Mouse (Mus musculus) CH12.LX (cell line): Measurements from ENCODE around the gene Zbtb39. TPM values are rescaled to one million over a fixed set of nuclear protein-coding genes. Genes with fewer than 3 reads are reported as not detected.
A peak's percentile ranks its signal among the peaks of the same experiment; 100 is the strongest.

Experiments
- DNase-seq: peaks from one replicate; pipeline ENCODE4 v3.0.0-alpha.2; 2013; ENCODE audit errors: extremely low read depth
- H3K27ac ChIP-seq: 2 replicates; pipeline ENCODE4 v1.5.1; 2012; ENCODE audit warnings: low read depth, mild to moderate bottlenecking, control low read depth, moderate library complexity; ENCODE audit not compliant: insufficient read depth
- H3K27me3 ChIP-seq: replicated peaks from 2 replicates; pipeline ENCODE3; 2012; ENCODE audit warnings: inconsistent platforms
- H3K36me3 ChIP-seq, 2 experiments: replicated peaks in 1 of 2; 2 replicates each; pipeline versions ENCODE3 to v1.6.1; 2012; ENCODE audit warnings: inconsistent platforms in 1 of 2, low read length in 1 of 2, mild to moderate bottlenecking in 1 of 2, mixed read lengths in 1 of 2, moderate library complexity in 1 of 2; ENCODE audit not compliant: control insufficient read depth in 1 of 2, insufficient read depth in 1 of 2
- H3K4me1 ChIP-seq, 2 experiments: 2 replicates each; pipeline ENCODE4 v1.6.1; 2012; ENCODE audit warnings: inconsistent platforms in 1 of 2, moderate library complexity in 1 of 2; ENCODE audit not compliant: insufficient read depth in 2 of 2, control insufficient read depth in 1 of 2
- H3K4me2 ChIP-seq: 2 replicates; pipeline ENCODE4 v1.6.1; 2012; ENCODE audit warnings: low read depth, mild to moderate bottlenecking, control low read depth; ENCODE audit not compliant: poor library complexity, insufficient read depth, severe bottlenecking
- H3K4me3 ChIP-seq, 3 experiments: fragments of 150-350 bp in 1 of 3; sonication (generic) in 1 of 3; replicated peaks in 1 of 3; 2 replicates each; pipeline versions ENCODE3 to v1.5.1; 2011 to 2012; ENCODE audit warnings: low read depth in 2 of 3, low read length in 2 of 3, mild to moderate bottlenecking in 2 of 3, moderate library complexity in 2 of 3, control low read depth in 1 of 3, improper control_type of control experiment in 1 of 3, inconsistent platforms in 1 of 3, mixed read lengths in 1 of 3; ENCODE audit not compliant: poor library complexity in 1 of 3
- H3K79me2 ChIP-seq: replicated peaks from 2 replicates; pipeline ENCODE4 v1.6.1; 2012; ENCODE audit warnings: mild to moderate bottlenecking, moderate library complexity; ENCODE audit not compliant: control insufficient read depth, poor library complexity, insufficient read depth, severe bottlenecking; ENCODE audit errors: extremely low read depth
- H3K9ac ChIP-seq: 2 replicates; pipeline ENCODE4 v1.6.1; 2012; ENCODE audit warnings: low read depth, mild to moderate bottlenecking, control low read depth, moderate library complexity; ENCODE audit not compliant: insufficient read depth
- H3K9me3 ChIP-seq: replicated peaks from 2 replicates; pipeline ENCODE3; 2012; ENCODE audit warnings: low read length, inconsistent platforms, mixed read lengths
- BHLHE40 ChIP-seq: IDR thresholded peaks from 2 replicates; pipeline ENCODE4 v1.6.1; 2011; ENCODE audit warnings: mild to moderate bottlenecking, low read depth, low read length, improper control_type of control experiment
- JUN ChIP-seq: IDR thresholded peaks from 2 replicates; pipeline ENCODE4 v1.6.1; 2011; ENCODE audit warnings: low read depth, mild to moderate bottlenecking, low read length, improper control_type of control experiment, moderate library complexity; ENCODE audit not compliant: insufficient read depth
- JUND ChIP-seq: conservative IDR thresholded peaks from 2 replicates; pipeline ENCODE4 v1.6.1; 2011; ENCODE audit warnings: low read depth, low read length, improper control_type of control experiment
- MAFK ChIP-seq: IDR thresholded peaks from 2 replicates; pipeline ENCODE4 v1.6.1; 2011; ENCODE audit warnings: low read length, improper control_type of control experiment; ENCODE audit not compliant: insufficient replicate concordance
- MAZ ChIP-seq: IDR thresholded peaks from 2 replicates; pipeline ENCODE4 v1.6.1; 2012; ENCODE audit warnings: low read depth, mild to moderate bottlenecking, inconsistent platforms, low read length, improper control_type of control experiment, moderate library complexity
- MEF2A ChIP-seq: IDR thresholded peaks from 2 replicates; pipeline ENCODE4 v1.6.1; 2014; ENCODE audit warnings: low read depth, mild to moderate bottlenecking, inconsistent platforms, low read length, improper control_type of control experiment, borderline replicate concordance
- MXI1 ChIP-seq: IDR thresholded peaks from 2 replicates; pipeline ENCODE4 v1.6.1; 2011; ENCODE audit warnings: mild to moderate bottlenecking, low read depth, low read length, improper control_type of control experiment
- POLR2A ChIP-seq: IDR thresholded peaks from 2 replicates; pipeline ENCODE4 v1.6.1; 2011; ENCODE audit warnings: low read depth, mild to moderate bottlenecking, improper control_type of control experiment, low read length
- POLR2AphosphoS2 ChIP-seq: IDR thresholded peaks from 2 replicates; pipeline ENCODE4 v1.6.1; 2011; ENCODE audit warnings: low read depth, low read length, improper control_type of control experiment
- RAD21 ChIP-seq: IDR thresholded peaks from 2 replicates; pipeline ENCODE4 v1.6.1; 2011; ENCODE audit warnings: low read depth, mild to moderate bottlenecking, low read length, improper control_type of control experiment, moderate library complexity
- RCOR1 ChIP-seq: conservative IDR thresholded peaks from 2 replicates; pipeline ENCODE4 v1.6.1; 2012; ENCODE audit warnings: low read depth, mild to moderate bottlenecking, inconsistent platforms, low read length, improper control_type of control experiment
- SIN3A ChIP-seq: IDR thresholded peaks from 2 replicates; pipeline ENCODE4 v1.6.1; 2012; ENCODE audit warnings: low read length, improper control_type of control experiment, inconsistent platforms
- SMC3 ChIP-seq: IDR thresholded peaks from 2 replicates; pipeline ENCODE4 v1.6.1; 2011; ENCODE audit warnings: low read depth, low read length, improper control_type of control experiment
- UBTF ChIP-seq: IDR thresholded peaks from 2 replicates; pipeline ENCODE4 v1.6.1; 2012; ENCODE audit warnings: low read depth, mild to moderate bottlenecking, inconsistent platforms, low read length, improper control_type of control experiment, moderate library complexity
- ZC3H11A ChIP-seq: IDR thresholded peaks from 2 replicates; pipeline ENCODE4 v1.6.1; 2012; ENCODE audit warnings: low read depth, mild to moderate bottlenecking, inconsistent platforms, low read length, improper control_type of control experiment
- ZMIZ1 ChIP-seq: IDR thresholded peaks from 2 replicates; pipeline ENCODE4 v1.6.1; 2012; ENCODE audit warnings: low read depth, mild to moderate bottlenecking, inconsistent platforms, low read length, improper control_type of control experiment
- dilution Hi-C: fragments of 300-500 bp; cut with MboI; formaldehyde crosslinking; loops from 2 replicates; pipeline ENCODE4 v1.14.3; 2020; ENCODE audit warnings: low sequenced_read_pairs; ENCODE audit not compliant: extremely low pct_unique_long_range_greater_than_20kb, extremely low pct_ligation_motif_present
- in situ Hi-C: fragments of 300-500 bp; cut with MboI; formaldehyde crosslinking; loops from 3 replicates; pipeline ENCODE4 v1.14.3; 2019; ENCODE audit warnings: low sequenced_read_pairs, low pct_ligation_motif_present, low pct_unique_long_range_greater_than_20kb, mixed read lengths
- polyA plus RNA-seq: library from polyadenylated mRNA; unstranded; fragments of >175 nt; gene quantifications from 2 replicates; pipeline ENCODE4 v1.2.1, GENCODE M21; 2012; ENCODE audit warnings: low read depth; ENCODE audit not compliant: insufficient read length
- total RNA-seq, 2 experiments: library from RNA; depleted of rRNA; stranded (reverse); fragments of 300-350 nt in 1 of 2; fragments of >200 nt in 1 of 2; gene quantifications; 2 replicates each; pipeline ENCODE4 v1.2.3; 2012 to 2014

The Zbtb39 gene
- total and polyA plus RNA-seq, 3 experiments, result 1.1 to 5.0 (median 4.2) TPM

DNA sequence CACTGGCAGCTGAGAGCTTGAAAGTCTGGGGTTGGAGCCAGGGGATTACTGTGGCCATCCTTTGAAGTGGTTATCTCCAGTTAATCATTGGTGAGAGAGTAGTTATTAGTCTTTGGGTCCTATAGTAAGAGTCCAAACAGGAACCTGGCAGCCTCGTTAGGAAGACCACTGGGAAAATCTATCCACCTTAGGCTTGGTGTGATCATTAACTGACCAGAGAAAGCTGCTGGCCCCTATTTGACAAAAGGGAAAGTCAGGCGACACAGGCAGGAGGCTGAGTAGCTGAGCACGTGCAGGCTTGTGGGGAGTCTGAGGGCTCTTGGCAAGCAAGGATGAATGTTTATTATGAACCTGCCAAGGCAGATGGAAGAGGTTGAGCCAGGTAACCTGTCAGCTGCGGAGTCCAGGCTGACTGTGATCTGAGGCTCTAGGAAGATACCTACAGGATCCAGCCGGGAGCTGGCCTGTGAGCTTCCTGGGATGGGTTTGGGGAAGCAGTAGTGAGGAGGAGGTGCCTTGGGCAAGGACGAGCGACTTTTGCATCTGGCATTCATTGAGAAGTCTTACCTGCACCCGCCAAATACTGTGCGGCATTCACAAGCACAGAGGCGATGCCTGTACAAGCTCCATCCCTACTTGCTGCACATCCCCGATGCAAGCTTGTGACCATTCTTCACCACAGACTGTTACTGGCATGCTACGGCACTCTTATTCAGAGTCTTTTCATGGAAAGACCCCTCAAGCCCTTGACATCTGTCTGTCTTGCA is 24.8 kb downstream of the Zbtb39 start:
- Histone ChIP-seq H3K27me3 (peaks cover 40% of the 10 kb centered on the region), H3K79me2 (no peaks in the 10 kb centered on the region), H3K9me3 (no peaks in the 10 kb centered on the region), H3K36me3 (no peaks in the 10 kb centered on the region), H3K4me1 (no peaks in the 10 kb centered on the region), H3K4me3 (no peak overlapping the region)
- dilution Hi-C loops, result no loop called here
- DNase-seq, result no peak
- TF ChIP-seq POLR2A, result no peak
- 0 out of 2 replicates have a peak, but pooled peaks have one; percentile 18 for TF ChIP-seq BHLHE40
- TF ChIP-seq, all 38 proteins: peak for 1
- in situ Hi-C loops, result loop anchor here (5.0 kb wide), 1 partner anchor 43 kb away; no protein-coding TSS in a partner anchor
- H3K4me2 ChIP-seq, result no peak overlapping the region
- no peak overlapping the region for H3K9ac ChIP-seq
- no peak overlapping the region for H3K27ac ChIP-seq

DNA sequence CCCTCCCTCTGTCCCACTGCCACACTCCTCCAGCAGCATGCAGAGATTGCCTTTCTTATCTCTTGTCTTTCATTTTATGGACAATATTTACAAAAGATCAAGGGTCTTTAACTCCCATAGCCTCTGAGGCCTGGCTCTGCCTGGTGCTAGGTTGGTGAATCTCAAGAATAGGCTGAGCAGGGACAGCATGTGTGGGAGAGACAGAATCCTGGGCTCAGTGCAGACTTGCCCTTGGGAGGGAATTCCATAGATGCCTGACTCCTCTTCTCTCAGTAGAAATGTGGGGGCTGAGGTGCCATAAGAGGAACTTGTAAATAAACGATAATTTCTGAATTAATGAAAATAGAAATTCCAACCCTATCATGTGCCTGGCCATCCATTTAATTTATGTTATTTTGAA is 27.2 kb downstream of the Zbtb39 start:
- TF ChIP-seq RCOR1, result no peak
- TF ChIP-seq MAZ, result no peak
- TF ChIP-seq MEF2A, result no peak
- TF ChIP-seq ZMIZ1, result no peak
- no peak for TF ChIP-seq RAD21
- no peak for TF ChIP-seq SMC3
- no peak for TF ChIP-seq UBTF
- no peak for TF ChIP-seq SIN3A
- no peak for TF ChIP-seq JUND
- no peak for TF ChIP-seq POLR2AphosphoS2
- no peak for TF ChIP-seq MXI1
- no peak for TF ChIP-seq MAFK
- TF ChIP-seq JUN, result no peak
- no peak for TF ChIP-seq ZC3H11A
- dilution Hi-C loops (no loop called here), in situ Hi-C loops (no loop called here)
- no peaks in the 10 kb centered on the region for H3K4me1 ChIP-seq
- no peaks in the 10 kb centered on the region for H3K36me3 ChIP-seq
- H3K4me3 ChIP-seq, result no peak overlapping the region
- peaks cover 36% of the 10 kb centered on the region for H3K27me3 ChIP-seq
- no peaks in the 10 kb centered on the region for H3K9me3 ChIP-seq
- no peak overlapping the region for H3K9ac ChIP-seq
- H3K4me2 ChIP-seq, result no peak overlapping the region
- no peak for DNase-seq
- no peaks in the 10 kb centered on the region for H3K79me2 ChIP-seq
- H3K27ac ChIP-seq, result no peak overlapping the region
